Mouse (Mus musculus) left cerebral cortex, adult 8-10 months (tissue): Measurements from ENCODE around the gene Iqcn. TPM values are rescaled to one million over a fixed set of nuclear protein-coding genes. Genes with fewer than 3 reads are reported as not detected.

ENCODE experiments used
- DNase-seq, 2 experiments: peaks; one replicate each; pipeline ENCODE4 v3.0.0; 2022; ENCODE audit warnings: low spot score in 2 of 2
- total RNA-seq, 4 experiments: library from RNA; stranded (reverse); gene quantifications; 2 replicates each; pipeline ENCODE4 v1.2.4; 2022

The Iqcn gene
- total RNA-seq: under 1 TPM in 1 of 4 experiments, not detected in 3; 0.07 TPM

GRCm38 (mm10) chr8:70703287-70703686, at the start of gene Iqcn:
TSS of gene Iqcn (plus strand) at chr8:70703457.
- no peak for DNase-seq

GRCm38 (mm10) chr8:70654121-70654520, 49.1 kb upstream of the Iqcn start:
- no peak for DNase-seq

- no peak for DNase-seq
These were observed 47.8 kb upstream of the Iqcn start for GRCm38 (mm10) chr8:70655469-70655868.

- DNase-seq: no peak
These were observed 47.0 kb upstream of the Iqcn start for GRCm38 (mm10) chr8:70656193-70656790.

- no peak for DNase-seq
These were observed 46.0 kb upstream of the Iqcn start for GRCm38 (mm10) chr8:70657214-70657613.

- no peak for DNase-seq
These were observed 45.5 kb upstream of the Iqcn start for GRCm38 (mm10) chr8:70657739-70658138.

GRCm38 (mm10) chr8:70658897-70659603, 44.2 kb upstream of the Iqcn start:
- DNase-seq: no peak

- peak; percentile 44 to 74 for DNase-seq
These were observed 43.5 kb upstream of the Iqcn start for GRCm38 (mm10) chr8:70659604-70660272.

GRCm38 (mm10) chr8:70660273-70660725, 43.0 kb upstream of the Iqcn start, which contains the start of gene Pgpep1:
TSS of gene Pgpep1 (minus strand) at chr8:70660388.
- no peak for DNase-seq

- no peak for DNase-seq
These were observed 39.6 kb upstream of the Iqcn start for GRCm38 (mm10) chr8:70663691-70664090.

GRCm38 (mm10) chr8:70664631-70665030, 38.6 kb upstream of the Iqcn start:
- no peak for DNase-seq

- DNase-seq: no peak
These were observed 37.7 kb upstream of the Iqcn start for GRCm38 (mm10) chr8:70665599-70665998.

- DNase-seq: peak in 1 of 2 experiments; percentile 65
These were observed 36.2 kb upstream of the Iqcn start for GRCm38 (mm10) chr8:70667071-70667470.

GRCm38 (mm10) chr8:70671615-70672324, 31.5 kb upstream of the Iqcn start:
- DNase-seq: no peak

GRCm38 (mm10) chr8:70672325-70673078, 30.8 kb upstream of the Iqcn start:
- no peak for DNase-seq

- DNase-seq: peak; percentile 98 to 99
These were observed 30.0 kb upstream of the Iqcn start, which contains the start of gene Lsm4 for GRCm38 (mm10) chr8:70673079-70673856. TSS of gene Lsm4 (plus strand) at chr8:70673248.

- DNase-seq: no peak
These were observed 29.1 kb upstream of the Iqcn start for GRCm38 (mm10) chr8:70674109-70674508.

- DNase-seq: no peak
These were observed 28.5 kb upstream of the Iqcn start for GRCm38 (mm10) chr8:70674716-70675115.

- DNase-seq: no peak
These were observed 27.9 kb upstream of the Iqcn start for GRCm38 (mm10) chr8:70675336-70675735.

- no peak for DNase-seq
These were observed 25.7 kb upstream of the Iqcn start for GRCm38 (mm10) chr8:70677451-70678080.
